Mouse (Mus musculus) hindbrain, embryonic 10.5 days (tissue): ENCODE results near the gene Serpina3g. TPM values are rescaled to one million over a fixed set of nuclear protein-coding genes. Genes with fewer than 3 reads are reported as not detected.

ENCODE experiments used
- DNase-seq: peaks from one replicate; pipeline ENCODE4 v3.0.0-alpha.2; 2017; ENCODE audit warnings: low spot score
- H3K27ac ChIP-seq: fragments of 300-500 bp; sonication (generic); 2 replicates; pipeline ENCODE4 v1.5.1; 2016; ENCODE audit warnings: mild to moderate bottlenecking, moderate library complexity
- H3K27me3 ChIP-seq: fragments of 300-500 bp; sonication (generic); 2 replicates; pipeline ENCODE4 v1.6.1; 2016; ENCODE audit warnings: mild to moderate bottlenecking; ENCODE audit not compliant: poor library complexity, insufficient read depth, severe bottlenecking
- H3K36me3 ChIP-seq: fragments of 300-500 bp; sonication (generic); 2 replicates; pipeline ENCODE4 v1.6.1; 2016; ENCODE audit warnings: mild to moderate bottlenecking, moderate library complexity
- H3K4me1 ChIP-seq: fragments of 300-500 bp; sonication (generic); replicated peaks from 2 replicates; pipeline ENCODE4 v1.6.1; 2016; ENCODE audit warnings: mild to moderate bottlenecking
- H3K4me3 ChIP-seq: fragments of 300-500 bp; sonication (generic); 2 replicates; pipeline ENCODE4 v1.5.1; 2016; ENCODE audit warnings: mild to moderate bottlenecking, moderate library complexity
- H3K9me3 ChIP-seq: fragments of 300-500 bp; sonication (generic); 2 replicates; pipeline ENCODE4 v1.6.1; 2016; ENCODE audit warnings: mild to moderate bottlenecking, moderate library complexity
- WGBS: fragments of 180-500 bp; shearing (Covaris S2); methylation state at CpG from one replicate; pipeline ENCODE4 v1.1.7; 2016; 5-methylcytosine and 5-hydroxymethylcytosine counted together
- polyA plus RNA-seq: library from polyadenylated mRNA; unstranded; fragments of >200 nt; fragmentation: Nextera tagmentation; extraction: Ambion mirVana; gene quantifications from 2 replicates; pipeline ENCODE4 v1.2.1, GENCODE M21; 2016

Serpina3g gene
- polyA plus RNA-seq, 1 experiment from 2014 or later = not detected

DNA sequence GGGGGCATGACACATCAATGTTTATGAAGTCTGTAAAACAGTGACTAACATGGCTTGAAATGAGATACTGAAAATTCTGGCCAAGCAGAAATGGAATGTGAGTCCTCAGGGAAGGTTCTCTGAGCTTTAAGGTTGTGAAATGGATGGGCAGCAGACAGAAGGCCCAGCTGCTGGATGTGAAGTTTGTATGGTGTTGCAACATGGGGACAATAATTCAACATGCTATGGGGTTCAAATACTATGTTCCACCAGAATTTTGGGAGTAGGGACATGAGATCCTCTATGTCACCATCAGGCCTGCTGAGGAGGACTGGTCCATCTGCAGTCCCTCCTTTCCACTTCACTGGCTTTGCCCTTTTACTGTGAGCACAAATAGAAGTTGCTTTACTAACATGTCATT lies 7.3 kb downstream of the Serpina3g start:
- Histone ChIP-seq H3K27ac (no peak overlapping the region), H3K36me3 (no peaks in the 10 kb centered on the region), H3K4me3 (no peak overlapping the region), H3K4me1 (peaks cover 12% of the 10 kb centered on the region), H3K27me3 (no peaks in the 10 kb centered on the region), H3K9me3 (no peaks in the 10 kb centered on the region)
- no peak for DNase-seq

DNA sequence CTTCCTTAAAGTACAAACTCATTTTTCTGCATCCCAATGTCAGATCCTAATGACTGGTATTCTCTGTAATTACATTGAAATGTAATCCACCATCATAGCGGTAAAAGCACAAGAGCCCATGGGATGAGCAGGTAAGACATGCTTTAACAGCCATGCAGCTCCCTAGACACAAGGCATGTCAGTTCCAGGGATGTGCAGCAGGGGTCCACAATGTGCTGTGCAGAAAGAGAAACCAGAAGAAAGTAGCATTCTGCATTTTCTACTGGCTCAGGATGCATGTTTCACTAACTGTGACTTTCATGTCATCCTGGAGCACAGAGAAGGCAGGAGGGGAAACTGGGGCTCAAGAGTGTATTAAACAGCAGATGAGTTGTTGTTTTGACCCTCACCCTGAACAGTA lies 9.0 kb downstream of the Serpina3g start:
- no peaks in the 10 kb centered on the region for H3K27me3 ChIP-seq
- peaks cover 12% of the 10 kb centered on the region for H3K4me1 ChIP-seq
- no peaks in the 10 kb centered on the region for H3K9me3 ChIP-seq
- H3K36me3 ChIP-seq = no peaks in the 10 kb centered on the region
- no peak overlapping the region for H3K4me3 ChIP-seq
- H3K27ac ChIP-seq = no peak overlapping the region
- no peak for DNase-seq
- WGBS = 81% methylated on average over 1 of the region's 1 CpGs

DNA sequence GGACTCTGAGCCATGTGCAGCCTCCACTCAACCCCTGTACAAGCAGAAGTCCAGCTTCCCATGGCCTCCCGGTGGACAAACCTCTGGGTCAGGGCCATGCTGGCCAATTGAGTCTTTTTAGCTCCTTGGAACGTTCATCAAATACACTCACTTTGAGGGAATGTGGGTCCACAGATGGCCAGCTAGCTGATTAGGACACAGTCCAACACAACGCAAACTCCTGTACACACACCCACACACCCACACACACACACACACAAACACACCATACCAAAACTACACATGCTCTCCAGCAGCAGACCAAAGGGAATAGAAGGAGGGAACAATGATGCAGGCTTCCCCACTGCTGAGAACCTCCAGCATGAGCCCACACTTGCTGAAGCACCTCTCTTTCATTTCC lies 9.6 kb downstream of the Serpina3g start:
- H3K9me3 ChIP-seq = no peaks in the 10 kb centered on the region
- H3K27ac ChIP-seq = no peak overlapping the region
- no peaks in the 10 kb centered on the region for H3K27me3 ChIP-seq
- no peak overlapping the region for H3K4me3 ChIP-seq
- peaks cover 12% of the 10 kb centered on the region for H3K4me1 ChIP-seq
- DNase-seq = no peak
- 79% methylated on average over 3 of the region's 3 CpGs for WGBS
- H3K36me3 ChIP-seq = no peaks in the 10 kb centered on the region

DNA sequence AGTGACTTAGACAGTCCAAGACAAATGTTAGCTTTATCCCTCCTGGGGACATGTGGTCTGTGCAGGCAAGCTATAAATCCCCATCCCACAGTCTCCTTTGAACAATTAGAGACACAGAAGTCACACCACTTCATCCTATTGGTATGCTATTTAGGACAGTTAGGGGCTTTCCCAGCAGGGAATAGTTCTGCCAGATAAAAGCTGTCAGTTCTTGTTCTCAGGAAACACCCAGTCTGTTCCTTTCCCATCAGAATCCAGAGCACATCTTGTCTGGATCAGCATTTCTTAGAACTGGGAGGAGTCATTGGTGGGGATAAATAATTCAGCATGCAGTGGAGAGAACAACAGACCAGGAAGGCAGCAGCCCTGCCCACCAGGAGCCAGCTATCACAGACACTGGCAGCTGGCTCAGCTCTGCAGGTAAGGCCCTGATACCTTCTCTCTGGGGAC lies 11.5 kb downstream of the Serpina3g start:
- Histone ChIP-seq H3K9me3 (no peaks in the 10 kb centered on the region), H3K27ac (no peak overlapping the region)
- DNase-seq = no peak

DNA sequence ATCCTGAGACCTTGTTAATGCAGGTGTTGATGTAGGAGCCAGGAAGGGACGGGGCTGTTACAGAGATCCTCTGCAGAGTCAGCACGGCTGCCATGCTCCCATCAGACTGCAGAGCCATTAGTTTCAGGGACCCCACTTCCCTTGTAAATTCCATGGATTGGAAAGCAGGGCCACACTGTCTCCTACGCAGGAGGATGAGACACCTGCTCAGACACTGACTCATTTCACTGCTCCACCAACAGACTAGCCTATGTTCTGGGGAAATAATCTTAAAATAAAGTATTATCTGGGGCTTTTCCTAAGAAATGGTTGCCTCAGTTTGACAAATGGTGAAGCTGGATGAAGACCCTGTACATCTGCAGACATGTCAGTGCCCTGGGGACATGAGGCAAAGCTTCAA lies 12.2 kb downstream of the Serpina3g start:
- Histone ChIP-seq H3K4me1 (peaks cover 12% of the 10 kb centered on the region), H3K36me3 (no peaks in the 10 kb centered on the region), H3K27ac (no peak overlapping the region; the same call in 1 of the 2 replicates), H3K27me3 (no peaks in the 10 kb centered on the region), H3K4me3 (no peak overlapping the region), H3K9me3 (no peaks in the 10 kb centered on the region)
- no peak for DNase-seq
- 75% methylated on average over 3 of the region's 3 CpGs for WGBS

More for the DNA sequence above, 11.5 kb downstream of the Serpina3g start:
- Histone ChIP-seq H3K36me3 (no peaks in the 10 kb centered on the region), H3K4me1 (peaks cover 12% of the 10 kb centered on the region), H3K27me3 (no peaks in the 10 kb centered on the region), H3K4me3 (no peak overlapping the region)

DNA sequence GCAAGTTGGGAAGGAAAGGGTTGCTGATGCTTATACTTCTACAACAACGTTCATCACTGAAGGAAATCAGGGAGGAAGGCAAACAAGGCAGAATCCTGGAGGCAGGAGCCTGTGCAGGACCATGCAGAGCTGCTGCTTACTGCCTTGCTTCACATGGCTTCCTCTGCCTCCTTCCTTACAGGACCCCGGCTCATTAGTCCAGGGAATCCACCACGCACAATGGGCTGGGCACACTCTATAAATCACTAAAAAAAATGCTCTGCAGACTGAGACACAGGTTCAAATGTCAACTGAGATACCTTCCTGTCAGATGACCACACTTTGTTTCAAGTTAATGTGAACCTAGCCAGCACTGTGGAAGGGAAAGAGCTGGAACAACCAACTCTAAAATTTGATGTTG lies 25.0 kb downstream of the Serpina3g start:
- H3K27me3 ChIP-seq = no peaks in the 10 kb centered on the region
- peaks cover 26% of the 10 kb centered on the region; the same call in 1 of the 2 replicates for H3K4me1 ChIP-seq
- H3K4me3 ChIP-seq = no peak overlapping the region
- no peak overlapping the region for H3K27ac ChIP-seq
- DNase-seq = no peak
- 71% methylated on average over 3 of the region's 3 CpGs for WGBS
- no peaks in the 10 kb centered on the region for H3K9me3 ChIP-seq
- no peaks in the 10 kb centered on the region for H3K36me3 ChIP-seq

DNA sequence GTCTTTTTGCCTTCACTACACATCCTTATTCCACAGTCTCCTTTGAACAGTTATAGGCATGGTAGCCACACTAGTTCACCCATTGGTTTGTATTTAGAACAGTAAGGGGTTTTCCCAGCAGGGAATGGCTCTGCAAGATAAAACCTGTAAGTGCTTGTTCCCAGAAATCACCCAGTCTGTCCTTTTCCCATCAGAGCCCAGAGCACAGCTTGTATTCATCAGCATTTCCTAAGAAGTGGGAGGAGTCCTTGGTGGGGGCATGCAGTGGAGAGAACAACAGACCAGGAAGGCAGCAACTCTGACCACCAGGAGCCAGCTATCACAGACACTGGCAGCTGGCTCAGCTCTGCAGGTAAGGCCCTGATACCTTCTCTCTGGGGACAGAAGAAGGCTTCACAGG lies 26.8 kb downstream of the Serpina3g start, which contains the start of gene Serpina3i:
Serpina3i (plus strand) TSS at position 260 of the 400 bp plus-strand sequence.
- Histone ChIP-seq H3K27ac (0 out of 2 replicates have a peak within 1 kb of the TSS, but pooled peaks have one; percentile 40), H3K27me3 (no peaks in the 10 kb centered on the region), H3K4me1 (peaks cover 26% of the 10 kb centered on the region; the same call in 1 of the 2 replicates), H3K9me3 (no peaks in the 10 kb centered on the region), H3K36me3 (no peaks in the 10 kb centered on the region), H3K4me3 (no peak within 1 kb of the TSS)
- no peak for DNase-seq

DNA sequence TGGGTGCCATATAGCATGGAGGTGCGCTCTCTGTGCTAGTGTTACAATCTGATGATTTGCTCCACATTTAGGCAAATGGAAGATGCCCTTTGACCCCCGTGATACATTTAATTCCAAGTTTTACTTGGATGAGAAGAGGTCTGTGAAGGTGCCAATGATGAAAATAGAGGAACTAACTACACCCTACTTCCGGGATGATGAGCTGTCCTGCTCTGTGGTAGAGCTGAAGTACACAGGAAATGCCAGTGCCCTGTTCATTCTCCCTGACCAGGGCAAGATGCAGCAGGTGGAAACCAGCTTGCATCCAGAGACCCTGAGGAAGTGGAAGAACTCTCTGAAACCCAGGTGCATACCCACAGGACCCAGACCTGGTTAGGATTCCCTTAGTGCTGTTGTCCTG lies 30.3 kb downstream of the Serpina3g start:
- DNase-seq = no peak
- peaks cover 18% of the 10 kb centered on the region; the same call in 1 of the 2 replicates for H3K4me1 ChIP-seq
- H3K27me3 ChIP-seq = no peaks in the 10 kb centered on the region
- no peaks in the 10 kb centered on the region for H3K36me3 ChIP-seq
- no peak overlapping the region for H3K4me3 ChIP-seq
- H3K27ac ChIP-seq = no peak overlapping the region
- 85% methylated on average over 3 of the region's 3 CpGs for WGBS
- H3K9me3 ChIP-seq = no peaks in the 10 kb centered on the region

DNA sequence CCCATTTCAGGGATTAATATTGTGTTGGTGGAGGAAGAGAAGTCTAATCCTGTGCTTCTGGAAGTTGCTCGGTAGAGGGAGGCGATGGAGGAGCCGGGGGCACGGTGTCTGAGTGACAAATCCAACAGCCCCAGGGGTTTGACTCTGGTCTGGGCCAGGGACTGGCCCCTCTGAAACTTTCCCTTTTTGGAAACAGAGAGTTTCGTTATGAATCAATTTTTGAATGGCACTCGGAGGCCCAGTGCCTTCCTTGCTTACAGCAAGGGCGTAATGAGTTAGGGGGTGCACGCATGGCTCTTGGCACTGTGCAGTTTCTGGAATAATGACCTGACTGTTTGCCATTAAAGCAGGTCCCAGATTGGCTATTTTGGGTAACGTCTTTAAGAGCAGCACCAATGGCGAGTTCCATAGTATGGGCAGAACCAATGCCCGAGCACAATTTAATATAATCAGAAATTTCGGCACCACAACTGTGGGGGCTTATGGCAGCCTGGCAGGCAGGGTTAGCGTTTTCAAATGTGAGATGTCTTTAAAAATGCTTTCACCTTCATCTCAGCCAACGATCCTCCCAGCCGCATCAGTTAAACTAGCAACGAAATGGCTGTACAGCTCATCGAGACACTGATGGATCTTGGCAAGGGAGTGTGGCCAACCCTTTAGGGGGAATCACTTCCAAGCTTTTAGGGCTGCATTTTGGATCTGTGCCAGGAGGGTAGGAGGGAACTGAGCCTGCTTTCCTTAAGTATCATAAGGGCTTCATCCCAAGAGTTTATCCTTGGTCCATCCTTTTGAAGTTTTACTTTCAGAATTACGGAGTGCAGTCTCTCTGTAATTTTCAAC lies 42.4 kb downstream of the Serpina3g start:
- no peak overlapping the region for H3K27ac ChIP-seq
- no peak for DNase-seq

DNA sequence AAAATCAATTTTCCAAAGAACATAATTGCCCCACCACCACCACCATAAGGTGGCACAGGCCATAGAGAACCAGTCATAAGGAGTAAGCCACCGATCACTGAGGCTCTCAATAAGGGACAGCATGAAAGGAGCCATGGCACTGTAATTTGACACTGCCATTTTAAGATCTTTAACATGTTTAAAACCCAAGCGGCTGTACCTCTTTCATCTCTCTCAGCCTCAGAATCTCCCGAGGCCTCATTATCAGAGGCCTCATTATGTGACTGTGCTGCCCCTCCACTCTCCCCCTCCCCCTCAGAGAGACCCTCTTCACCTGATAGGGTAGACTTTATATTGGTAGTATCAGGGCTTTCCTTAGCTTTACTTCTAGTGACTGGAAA lies 43.0 kb downstream of the Serpina3g start:
- no peaks in the 10 kb centered on the region for H3K27me3 ChIP-seq
- no peaks in the 10 kb centered on the region for H3K4me1 ChIP-seq
- H3K27ac ChIP-seq = no peak overlapping the region
- 26% methylated on average over 3 of the region's 3 CpGs for WGBS
- no peaks in the 10 kb centered on the region for H3K9me3 ChIP-seq
- DNase-seq = no peak
- H3K4me3 ChIP-seq = no peak overlapping the region
- H3K36me3 ChIP-seq = no peaks in the 10 kb centered on the region

More for the DNA sequence above, 42.4 kb downstream of the Serpina3g start:
- 90% methylated on average over 18 of the region's 18 CpGs for WGBS
- Histone ChIP-seq H3K4me3 (no peak overlapping the region), H3K27me3 (no peaks in the 10 kb centered on the region), H3K36me3 (no peaks in the 10 kb centered on the region), H3K4me1 (no peaks in the 10 kb centered on the region), H3K9me3 (no peaks in the 10 kb centered on the region)

DNA sequence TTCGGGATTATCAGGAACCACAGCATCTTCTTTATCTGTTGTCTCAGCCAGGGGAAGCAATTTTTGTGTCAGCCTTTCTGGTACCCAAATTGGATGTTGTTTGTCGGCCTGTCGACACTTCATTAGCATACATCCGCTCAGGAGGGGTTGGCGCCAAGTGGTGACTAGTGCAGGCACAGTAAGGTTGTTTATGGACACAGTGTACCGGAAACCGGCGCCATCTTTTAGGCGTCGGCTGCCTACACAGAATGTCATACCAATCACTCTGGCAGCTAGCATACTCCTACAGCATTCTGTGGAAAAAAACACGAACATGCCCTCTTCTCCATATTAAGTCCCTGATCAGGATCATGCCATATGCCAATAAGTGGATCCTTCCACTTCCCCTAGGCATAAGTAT lies 47.3 kb downstream of the Serpina3g start:
- no peaks in the 10 kb centered on the region for H3K27me3 ChIP-seq
- DNase-seq = no peak
- H3K4me1 ChIP-seq = no peaks in the 10 kb centered on the region
- H3K4me3 ChIP-seq = no peak overlapping the region
- H3K27ac ChIP-seq = no peak overlapping the region
- no peaks in the 10 kb centered on the region for H3K36me3 ChIP-seq
- WGBS = 93% methylated on average over 11 of the region's 11 CpGs
- 0 out of 2 replicates have a peak, but pooled peaks cover 5% of the 10 kb centered on the region for H3K9me3 ChIP-seq

DNA sequence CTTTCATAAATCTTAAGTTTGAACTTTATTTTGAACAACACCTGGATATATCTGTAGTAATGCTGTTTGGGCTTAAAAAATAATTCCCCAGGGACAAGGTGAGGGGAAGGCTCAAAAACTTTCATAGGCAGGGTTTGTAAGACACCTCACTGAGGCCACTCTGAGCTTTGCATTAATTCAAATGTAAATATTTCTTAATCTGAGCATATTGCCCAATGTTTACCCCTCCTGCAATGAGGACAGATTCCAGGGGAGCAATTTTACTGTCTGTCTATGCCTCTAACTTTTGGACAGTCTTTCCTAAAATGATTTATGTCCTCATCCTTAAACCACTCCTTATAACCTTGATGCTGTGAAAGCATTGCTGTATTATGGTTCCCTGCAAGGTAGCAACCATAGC lies 52.3 kb downstream of the Serpina3g start:
- Histone ChIP-seq H3K4me1 (no peaks in the 10 kb centered on the region), H3K36me3 (no peaks in the 10 kb centered on the region), H3K4me3 (no peak overlapping the region), H3K27ac (no peak overlapping the region), H3K27me3 (no peaks in the 10 kb centered on the region), H3K9me3 (0 out of 2 replicates have a peak, but pooled peaks cover 5% of the 10 kb centered on the region)
- no peak for DNase-seq

DNA sequence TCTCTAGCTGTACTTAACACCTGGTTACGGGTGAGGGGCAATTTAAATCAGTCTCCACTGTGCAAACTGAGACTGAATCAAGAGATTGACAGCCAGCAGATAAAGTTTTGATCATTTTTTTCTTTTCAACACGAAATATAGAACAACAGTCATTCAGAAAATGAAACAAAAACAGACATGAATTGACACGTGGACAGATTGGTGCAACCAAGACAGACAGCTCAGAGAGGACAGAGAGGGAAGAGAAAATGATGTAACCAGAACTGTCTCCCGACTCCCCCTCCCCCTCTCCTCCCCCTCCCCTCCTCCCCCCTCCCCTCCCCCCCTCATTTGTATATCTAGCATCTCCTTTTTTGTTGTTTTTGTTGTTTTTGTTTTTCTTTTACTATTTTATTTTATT lies 53.8 kb downstream of the Serpina3g start:
- Histone ChIP-seq H3K4me3 (no peak overlapping the region), H3K36me3 (no peaks in the 10 kb centered on the region), H3K4me1 (no peaks in the 10 kb centered on the region), H3K9me3 (0 out of 2 replicates have a peak, but pooled peaks cover 5% of the 10 kb centered on the region), H3K27ac (no peak overlapping the region), H3K27me3 (no peaks in the 10 kb centered on the region)
- 40% methylated on average over 4 of the region's 4 CpGs for WGBS
- no peak for DNase-seq
